Mouse (Mus musculus) thymus, postnatal 0 days (tissue): Measurements from ENCODE around the gene Appbp2. TPM values are rescaled to one million over a fixed set of nuclear protein-coding genes. Genes with fewer than 3 reads are reported as not detected.

Experiments used
- DNase-seq: peaks from one replicate; pipeline ENCODE4 v3.0.0-alpha.2; 2015; ENCODE audit warnings: low spot score
- polyA plus RNA-seq: library from polyadenylated mRNA; unstranded; fragments of >200 nt; fragmentation: Nextera tagmentation; extraction: Ambion mirVana; gene quantifications from 2 replicates; pipeline ENCODE4 v1.2.1, GENCODE M21; 2015

Appbp2 gene
- polyA plus RNA-seq, 1 experiment from 2014 or later, result 33.3 TPM

- DNase-seq, result no peak
Observed at GRCm38 (mm10) chr11:85223248-85223647, 11.7 kb downstream of the Appbp2 start.

- DNase-seq, result no peak
Observed at GRCm38 (mm10) chr11:85222561-85222960, 12.4 kb downstream of the Appbp2 start.

GRCm38 (mm10) chr11:85219014-85219413 lies 15.9 kb downstream of the Appbp2 start:
- DNase-seq, result no peak

GRCm38 (mm10) chr11:85214679-85215078 lies 20.3 kb downstream of the Appbp2 start:
- no peak for DNase-seq

- no peak for DNase-seq
Observed at GRCm38 (mm10) chr11:85213215-85213614, 21.7 kb downstream of the Appbp2 start.

GRCm38 (mm10) chr11:85211151-85211550 lies 23.8 kb downstream of the Appbp2 start:
- DNase-seq, result no peak

GRCm38 (mm10) chr11:85206231-85206630 lies 28.7 kb downstream of the Appbp2 start:
- no peak for DNase-seq

- DNase-seq, result no peak
Observed at GRCm38 (mm10) chr11:85198906-85199305, 36.0 kb downstream of the Appbp2 start.

GRCm38 (mm10) chr11:85196046-85196445 lies 38.9 kb downstream of the Appbp2 start:
- no peak for DNase-seq

GRCm38 (mm10) chr11:85194206-85194605 lies 40.7 kb downstream of the Appbp2 start:
- no peak for DNase-seq

GRCm38 (mm10) chr11:85190741-85191140 lies 44.2 kb downstream of the Appbp2 start:
- no peak for DNase-seq

GRCm38 (mm10) chr11:85189110-85189509 lies 45.8 kb downstream of the Appbp2 start:
- no peak for DNase-seq

- DNase-seq, result no peak
Observed at GRCm38 (mm10) chr11:85184839-85185238, 50.1 kb downstream of the Appbp2 start.

- peak; percentile 75 for DNase-seq
Observed at GRCm38 (mm10) chr11:85184082-85184481, 50.8 kb downstream of the Appbp2 start.

- DNase-seq, result no peak
Observed at GRCm38 (mm10) chr11:85183284-85183779, 51.6 kb downstream of the Appbp2 start.

- DNase-seq, result peak; percentile 87
Observed at GRCm38 (mm10) chr11:85182617-85183283, 52.2 kb downstream of the Appbp2 start.

- no peak for DNase-seq
Observed at GRCm38 (mm10) chr11:85178413-85178812, 56.5 kb downstream of the Appbp2 start.

- DNase-seq, result no peak
Observed at GRCm38 (mm10) chr11:85177761-85178160, 57.2 kb downstream of the Appbp2 start.

- no peak for DNase-seq
Observed at GRCm38 (mm10) chr11:85175941-85176340, 59.0 kb downstream of the Appbp2 start.

GRCm38 (mm10) chr11:85170833-85171232 lies 64.1 kb downstream of the Appbp2 start:
- DNase-seq, result no peak

GRCm38 (mm10) chr11:85170058-85170740 lies 64.7 kb downstream of the Appbp2 start, which contains the start of gene 1700125H20Rik:
Gene 1700125H20Rik (plus strand): TSS chr11:85170404.
- DNase-seq, result peak; percentile 84

GRCm38 (mm10) chr11:85167503-85167902 lies 67.4 kb downstream of the Appbp2 start:
- no peak for DNase-seq

- DNase-seq, result no peak
Observed at GRCm38 (mm10) chr11:85164371-85164770, 70.6 kb downstream of the Appbp2 start.
